Mouse (Mus musculus) olfactory bulb, adult 2 months (tissue): Measurements from ENCODE around the gene Psmd8.

ENCODE experiments used
- CTCF ChIP-seq: fragments of 200-500 bp; IDR thresholded peaks from 2 replicates; pipeline ENCODE4 v1.5.1; 2012; ENCODE audit warnings: low read depth, mild to moderate bottlenecking, low read length, moderate library complexity; ENCODE audit not compliant: insufficient read depth
- POLR2A ChIP-seq: fragments of 200-500 bp; IDR thresholded peaks from 2 replicates; pipeline ENCODE4 v1.6.1; 2012; ENCODE audit warnings: mild to moderate bottlenecking, low read depth, low read length, moderate library complexity; ENCODE audit not compliant: insufficient read depth

DNA sequence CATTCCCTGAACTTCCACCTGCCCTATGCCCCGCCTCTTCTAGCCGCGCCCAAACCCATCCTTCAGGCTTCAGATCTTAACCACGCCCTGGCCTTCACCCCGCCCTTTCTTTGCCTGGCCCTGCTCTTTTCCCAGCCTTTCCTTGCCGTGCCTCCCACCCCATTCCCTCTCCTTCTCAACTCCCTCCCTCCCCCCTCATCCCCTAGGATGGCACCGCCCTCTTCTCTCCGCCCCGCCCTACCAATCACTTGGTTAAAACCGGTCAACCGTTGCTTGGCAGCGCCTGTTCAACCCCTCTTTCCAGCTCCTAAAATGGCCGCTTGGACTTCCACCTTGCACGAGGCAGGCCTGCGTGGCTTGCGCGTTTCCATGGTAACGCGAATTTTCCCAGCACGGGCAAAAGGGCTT, 33.2 kb upstream of the Psmd8 start, which contains the start of gene Catsperg1:
- TF ChIP-seq CTCF (no peak), POLR2A (no peak)
